14 mouse cellular contexts compared by ENCODE assay signal in genomic region chr9:28481261-28481660, GRCm38 (mm10).
"Had no signal": no experiment of that assay in that cellular context is flagged by ENCODE, and none has a peak within 500 bp of the region (broad histone marks: within the 10 kb centered on the region; RNA-seq: fewer than 3 reads in every experiment).

No protein-coding gene starts in this region.

- H3K4me1 ChIP-seq: liver, embryonic 15.5 days; midbrain, embryonic 10.5 days; neural tube, embryonic 12.5 days had no signal

- DNase-seq: kidney, postnatal 10 days; kidney, postnatal 4 days; lung, adult 2 months; lung, postnatal 4 days; midbrain, embryonic 14.5 days; thymus, adult 18-20 months; thymus, postnatal 14 days had no signal

- H3K9me3 ChIP-seq: limb, embryonic 13.5 days; liver, embryonic 15.5 days; midbrain, embryonic 10.5 days; neural tube, embryonic 12.5 days had no signal

- H3K4me3 ChIP-seq: layer of hippocampus, adult 2 months; limb, embryonic 13.5 days; liver, embryonic 15.5 days; midbrain, embryonic 10.5 days; neural tube, embryonic 12.5 days had no signal

- H3K36me3 ChIP-seq: limb, embryonic 13.5 days; liver, embryonic 15.5 days; midbrain, embryonic 10.5 days; neural tube, embryonic 12.5 days had no signal

- H3K27ac ChIP-seq: layer of hippocampus, adult 2 months; limb, embryonic 13.5 days; liver, embryonic 15.5 days; midbrain, embryonic 10.5 days; neural tube, embryonic 12.5 days had no signal

- H3K9ac ChIP-seq: limb, embryonic 13.5 days; liver, embryonic 15.5 days; neural tube, embryonic 12.5 days had no signal

- ATAC-seq: lung, postnatal 0 days had no signal

- H3K27me3 ChIP-seq: limb, embryonic 13.5 days; liver, embryonic 15.5 days; neural tube, embryonic 12.5 days had no signal

- H3K4me2 ChIP-seq: limb, embryonic 13.5 days; liver, embryonic 11.5 days; liver, embryonic 15.5 days; neural tube, embryonic 12.5 days had no signal
